Mouse (Mus musculus): Measurements from ENCODE around the gene Sbk2. TPM values are rescaled to one million over a fixed set of nuclear protein-coding genes. Genes with fewer than 3 reads are reported as not detected.

The Sbk2 gene
- polyA plus RNA-seq, 1 experiment from 2014 or later: not detected

DNA sequence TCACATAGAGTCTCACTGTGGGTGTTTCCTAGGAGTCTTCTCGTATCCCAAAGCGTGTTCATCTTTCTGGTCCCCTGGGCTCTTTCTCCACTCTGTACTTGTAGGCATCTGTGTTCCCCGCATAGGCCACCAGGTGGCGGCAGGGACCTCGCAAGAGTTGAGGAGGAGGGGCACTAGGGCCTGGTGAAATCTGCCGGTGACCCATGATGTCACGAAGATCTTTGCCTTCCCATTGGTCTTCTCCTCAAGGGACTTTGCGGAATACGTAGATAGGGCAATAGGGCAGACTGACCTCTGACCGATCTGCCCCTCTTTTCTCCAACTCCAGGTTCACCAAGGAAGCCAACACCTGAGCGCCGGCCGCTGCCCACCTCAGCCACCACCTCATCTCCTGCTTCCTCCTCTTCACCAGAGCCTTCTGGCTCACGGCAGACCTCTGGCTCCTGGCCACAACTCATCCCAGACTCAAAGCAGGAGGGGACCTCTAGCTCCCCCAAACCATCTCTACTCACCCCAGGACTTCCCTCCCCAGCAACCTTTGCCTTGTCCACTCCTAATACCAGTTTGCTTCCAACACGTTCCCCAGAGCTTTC, 20.9 kb downstream of the Sbk2 start:
- no peaks in the 10 kb centered on the region for H3K27me3 ChIP-seq (ENCODE audit: control insufficient read depth, insufficient read depth, low read length)
- H3K4me1 ChIP-seq (replicated peaks; ENCODE audit: control insufficient read depth, insufficient read depth, low read length): no peaks in the 10 kb centered on the region
- 21% methylated on average over 15 of the region's 15 CpGs for WGBS
- peak overlapping the region; percentile 5; the same call in 1 of the 2 replicates for H3K4me3 ChIP-seq (ENCODE audit: low read depth, low read length)
- peak overlapping the region; percentile 29; the same call in 1 of the 2 replicates for H3K4me2 ChIP-seq (ENCODE audit: low read depth, low read length, severe bottlenecking)
- no peak overlapping the region for H3K9ac ChIP-seq (ENCODE audit: low read length)
- H3K36me3 ChIP-seq (ENCODE audit: control insufficient read depth, insufficient read depth, low read length): no peaks in the 10 kb centered on the region
- DNase-seq (ENCODE audit: low spot score) (peak; percentile 94), ATAC-seq (replicated peaks; ENCODE audit: low FRiP score) (peak; percentile 71)
- no peaks in the 10 kb centered on the region for H3K9me3 ChIP-seq (ENCODE audit: control insufficient read depth, low read length)
- no peak overlapping the region for H3K27ac ChIP-seq (ENCODE audit: low read depth, low read length)

DNA sequence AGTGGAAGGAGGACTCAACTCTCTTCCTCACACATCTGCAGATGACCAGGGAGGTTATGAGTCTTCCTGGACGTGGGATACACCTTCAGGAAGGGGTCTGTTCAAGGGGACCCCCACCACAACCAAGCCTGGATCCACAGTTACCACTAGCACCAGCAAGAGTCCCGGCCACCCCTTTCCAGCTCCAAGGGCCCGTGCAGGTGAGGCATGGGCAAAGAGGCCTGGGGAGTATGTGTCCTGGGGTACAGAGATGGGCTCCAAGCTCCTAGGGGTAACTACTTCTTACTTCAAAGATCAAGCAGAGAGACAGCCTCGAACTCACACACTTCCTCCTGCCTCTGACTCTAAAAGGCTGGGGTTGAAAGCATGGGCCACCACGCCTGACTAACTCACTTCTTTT, 21.5 kb downstream of the Sbk2 start:
- Histone ChIP-seq H3K27me3 (ENCODE audit: control insufficient read depth, insufficient read depth, low read length) (no peaks in the 10 kb centered on the region), H3K27ac (ENCODE audit: low read depth, low read length) (no peak overlapping the region), H3K36me3 (ENCODE audit: control insufficient read depth, insufficient read depth, low read length) (no peaks in the 10 kb centered on the region), H3K9ac (ENCODE audit: low read length) (no peak overlapping the region), H3K4me2 (ENCODE audit: low read depth, low read length, severe bottlenecking) (no peak overlapping the region), H3K4me1 (replicated peaks; ENCODE audit: control insufficient read depth, insufficient read depth, low read length) (no peaks in the 10 kb centered on the region), H3K4me3 (ENCODE audit: low read depth, low read length) (no peak overlapping the region), H3K9me3 (ENCODE audit: control insufficient read depth, low read length) (no peaks in the 10 kb centered on the region)
- DNase-seq (ENCODE audit: low spot score) (no peak), ATAC-seq (replicated peaks; ENCODE audit: low FRiP score) (no peak)
- WGBS: 62% methylated on average over 5 of the region's 5 CpGs

DNA sequence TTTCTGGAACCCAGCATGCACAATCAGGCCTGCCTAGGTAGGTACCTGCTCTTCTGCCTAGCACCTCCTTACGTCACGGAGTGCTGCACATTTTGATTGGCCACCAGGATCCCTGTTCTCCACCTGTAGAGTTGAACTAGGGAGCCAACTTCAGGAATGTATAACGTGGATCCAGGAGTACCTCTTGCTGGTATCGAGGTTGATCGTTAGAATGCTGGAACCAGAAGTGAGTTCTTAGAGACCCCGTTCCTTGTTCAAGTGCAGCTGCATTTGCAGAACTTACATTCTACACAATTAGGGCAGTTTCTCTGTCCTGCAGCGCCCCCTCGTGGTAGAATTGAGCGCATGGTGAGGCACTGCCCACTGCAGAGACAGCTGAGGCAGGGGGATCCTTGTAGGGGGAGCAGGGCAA, 24.1 kb downstream of the Sbk2 start:
- no peak overlapping the region for H3K27ac ChIP-seq (ENCODE audit: low read depth, low read length)
- H3K27me3 ChIP-seq (ENCODE audit: control insufficient read depth, insufficient read depth, low read length): no peaks in the 10 kb centered on the region
- 22% methylated on average over 9 of the region's 9 CpGs for WGBS
- ATAC-seq (replicated peaks; ENCODE audit: low FRiP score): peak; percentile 39; the same call in 1 of the 2 replicates
- H3K9ac ChIP-seq (ENCODE audit: low read length): no peak overlapping the region
- peak; percentile 90 for DNase-seq (ENCODE audit: low spot score)
- no peaks in the 10 kb centered on the region for H3K9me3 ChIP-seq (ENCODE audit: control insufficient read depth, low read length)
- H3K4me3 ChIP-seq (ENCODE audit: low read depth, low read length): no peak overlapping the region
- H3K4me2 ChIP-seq (ENCODE audit: low read depth, low read length, severe bottlenecking): no peak overlapping the region
- no peaks in the 10 kb centered on the region for H3K36me3 ChIP-seq (ENCODE audit: control insufficient read depth, insufficient read depth, low read length)
- H3K4me1 ChIP-seq (replicated peaks; ENCODE audit: control insufficient read depth, insufficient read depth, low read length): no peaks in the 10 kb centered on the region

DNA sequence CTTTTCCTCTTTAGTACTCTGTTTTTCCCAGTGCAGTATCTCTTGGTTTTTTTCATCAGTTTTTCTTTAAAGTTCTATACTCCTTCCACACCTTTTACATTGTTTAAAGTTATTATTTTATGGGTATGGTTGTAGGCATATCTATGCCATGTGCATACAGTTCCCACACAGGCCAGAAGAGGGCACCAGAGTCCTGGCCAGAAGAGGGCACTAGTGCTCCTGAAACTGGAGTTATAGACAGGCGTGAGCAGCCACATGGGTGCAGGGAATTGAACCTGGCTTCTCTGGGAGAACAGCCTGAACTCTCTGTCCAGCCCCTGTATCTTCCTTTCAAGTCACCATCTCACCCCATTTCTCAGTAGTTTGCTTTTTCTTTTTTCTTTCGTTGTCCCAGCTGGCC, 25.8 kb downstream of the Sbk2 start:
- no peak overlapping the region for H3K9ac ChIP-seq (ENCODE audit: low read length)
- H3K4me2 ChIP-seq (ENCODE audit: low read depth, low read length, severe bottlenecking): no peak overlapping the region
- no peaks in the 10 kb centered on the region for H3K9me3 ChIP-seq (ENCODE audit: control insufficient read depth, low read length)
- no peaks in the 10 kb centered on the region for H3K4me1 ChIP-seq (replicated peaks; ENCODE audit: control insufficient read depth, insufficient read depth, low read length)
- WGBS: 33% methylated on average over 2 of the region's 2 CpGs
- 0 out of 2 replicates have a peak, but pooled peaks have one; percentile 26 for ATAC-seq (replicated peaks; ENCODE audit: low FRiP score)
- no peaks in the 10 kb centered on the region for H3K27me3 ChIP-seq (ENCODE audit: control insufficient read depth, insufficient read depth, low read length)
- H3K27ac ChIP-seq (ENCODE audit: low read depth, low read length): no peak overlapping the region
- peak; percentile 85 for DNase-seq (ENCODE audit: low spot score)
- no peaks in the 10 kb centered on the region; the same call in 1 of the 2 replicates for H3K36me3 ChIP-seq (ENCODE audit: control insufficient read depth, insufficient read depth, low read length)
- H3K4me3 ChIP-seq (ENCODE audit: low read depth, low read length): no peak overlapping the region

DNA sequence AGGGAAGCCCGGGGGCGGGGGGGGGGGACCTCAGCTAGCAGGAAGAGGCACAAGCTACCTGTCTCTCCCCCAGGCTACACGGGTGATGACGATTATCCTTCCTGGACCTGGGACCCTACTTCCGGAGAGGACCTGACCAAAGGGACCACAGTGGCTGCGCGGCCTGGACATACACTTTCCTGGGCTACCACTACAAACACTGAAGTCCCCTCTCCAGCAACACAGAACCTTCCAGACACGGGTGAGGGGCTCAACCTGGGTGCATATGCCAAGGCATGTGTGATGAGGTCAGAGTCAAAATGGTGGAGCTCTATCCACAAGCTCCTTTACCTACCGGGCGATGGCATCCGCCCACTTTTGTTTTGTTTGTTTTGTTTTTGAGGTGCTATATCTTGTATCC, 26.8 kb downstream of the Sbk2 start:
- H3K4me1 ChIP-seq (replicated peaks; ENCODE audit: control insufficient read depth, insufficient read depth, low read length): no peaks in the 10 kb centered on the region
- WGBS: 79% methylated on average over 11 of the region's 11 CpGs
- H3K36me3 ChIP-seq (ENCODE audit: control insufficient read depth, insufficient read depth, low read length): no peaks in the 10 kb centered on the region; the same call in 1 of the 2 replicates
- H3K27ac ChIP-seq (ENCODE audit: low read depth, low read length): no peak overlapping the region
- H3K9ac ChIP-seq (ENCODE audit: low read length): no peak overlapping the region
- ATAC-seq (replicated peaks; ENCODE audit: low FRiP score) (no peak), DNase-seq (ENCODE audit: low spot score) (no peak)
- no peaks in the 10 kb centered on the region for H3K9me3 ChIP-seq (ENCODE audit: control insufficient read depth, low read length)
- no peaks in the 10 kb centered on the region for H3K27me3 ChIP-seq (ENCODE audit: control insufficient read depth, insufficient read depth, low read length)
- H3K4me3 ChIP-seq (ENCODE audit: low read depth, low read length): no peak overlapping the region
- no peak overlapping the region for H3K4me2 ChIP-seq (ENCODE audit: low read depth, low read length, severe bottlenecking)

DNA sequence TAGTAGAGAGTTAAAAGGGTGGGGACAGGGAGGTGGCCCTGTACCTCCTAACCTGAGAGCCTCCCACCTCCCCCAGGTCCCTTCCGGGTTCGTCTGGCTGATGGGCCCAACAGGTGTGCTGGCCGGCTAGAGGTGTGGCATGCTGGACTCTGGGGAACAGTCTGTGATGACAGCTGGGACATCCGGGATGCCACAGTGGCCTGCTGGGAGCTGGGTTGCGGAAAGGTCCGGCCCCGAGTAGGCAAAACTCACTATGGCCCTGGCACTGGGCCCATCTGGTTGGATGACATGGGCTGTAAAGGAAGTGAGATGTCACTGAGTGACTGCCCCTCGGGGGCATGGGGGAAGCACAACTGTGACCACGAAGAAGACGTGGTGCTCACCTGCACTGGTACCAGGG, 27.4 kb downstream of the Sbk2 start:
- Histone ChIP-seq H3K9ac (ENCODE audit: low read length) (no peak overlapping the region), H3K4me1 (replicated peaks; ENCODE audit: control insufficient read depth, insufficient read depth, low read length) (no peaks in the 10 kb centered on the region), H3K27ac (ENCODE audit: low read depth, low read length) (no peak overlapping the region), H3K9me3 (ENCODE audit: control insufficient read depth, low read length) (no peaks in the 10 kb centered on the region), H3K4me3 (ENCODE audit: low read depth, low read length) (no peak overlapping the region), H3K36me3 (ENCODE audit: control insufficient read depth, insufficient read depth, low read length) (no peaks in the 10 kb centered on the region; the same call in 1 of the 2 replicates), H3K27me3 (ENCODE audit: control insufficient read depth, insufficient read depth, low read length) (no peaks in the 10 kb centered on the region), H3K4me2 (ENCODE audit: low read depth, low read length, severe bottlenecking) (no peak overlapping the region)
- 90% methylated on average over 10 of the region's 10 CpGs for WGBS
- DNase-seq (ENCODE audit: low spot score) (no peak), ATAC-seq (replicated peaks; ENCODE audit: low FRiP score) (no peak)

DNA sequence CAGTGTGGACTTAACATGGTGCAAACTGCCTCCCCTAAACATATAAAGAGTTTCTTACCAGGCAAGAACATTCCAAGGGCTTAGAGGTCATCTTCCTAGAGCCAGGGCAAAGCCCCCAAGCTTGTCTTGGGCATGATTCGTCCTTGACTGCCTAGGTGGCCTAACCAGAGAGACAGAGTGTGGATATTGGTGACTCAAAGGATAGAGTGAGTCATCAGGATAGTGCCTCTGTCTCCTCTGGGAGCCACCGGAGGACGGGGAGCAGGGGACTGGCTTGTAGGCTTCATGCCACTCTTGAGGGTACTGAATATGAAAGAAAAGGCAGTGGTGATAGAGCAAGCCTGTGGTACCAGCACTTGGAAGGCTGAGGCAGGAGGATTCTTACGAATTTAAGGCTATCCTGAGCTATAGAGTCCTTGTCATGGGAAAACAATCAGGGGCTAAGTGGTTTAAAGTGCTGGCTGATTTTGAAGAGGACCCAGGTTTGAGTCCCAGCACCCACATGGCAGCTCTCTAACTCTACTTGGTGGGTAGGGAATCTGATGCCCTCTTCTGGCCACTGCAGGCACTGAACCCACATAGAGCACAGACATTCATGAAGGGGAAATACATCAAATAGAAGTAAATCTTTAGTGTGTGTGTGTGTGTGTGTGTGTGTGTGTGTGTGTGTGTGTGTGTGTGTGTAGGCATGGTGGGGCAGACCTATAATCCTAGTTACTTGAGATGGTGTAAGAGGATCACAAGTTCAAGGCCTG, 29.9 kb downstream of the Sbk2 start:
- no peaks in the 10 kb centered on the region for H3K27me3 ChIP-seq (ENCODE audit: control insufficient read depth, insufficient read depth, low read length)
- WGBS: 87% methylated on average over 4 of the region's 4 CpGs
- H3K9ac ChIP-seq (ENCODE audit: low read length): no peak overlapping the region
- H3K27ac ChIP-seq (ENCODE audit: low read depth, low read length): no peak overlapping the region
- DNase-seq (ENCODE audit: low spot score) (no peak), ATAC-seq (replicated peaks; ENCODE audit: low FRiP score) (no peak)
- H3K4me2 ChIP-seq (ENCODE audit: low read depth, low read length, severe bottlenecking): no peak overlapping the region
- H3K4me3 ChIP-seq (ENCODE audit: low read depth, low read length): no peak overlapping the region
- H3K36me3 ChIP-seq (ENCODE audit: control insufficient read depth, insufficient read depth, low read length): no peaks in the 10 kb centered on the region; the same call in 1 of the 2 replicates
- H3K4me1 ChIP-seq (replicated peaks; ENCODE audit: control insufficient read depth, insufficient read depth, low read length): no peaks in the 10 kb centered on the region
- H3K9me3 ChIP-seq (ENCODE audit: control insufficient read depth, low read length): no peaks in the 10 kb centered on the region

DNA sequence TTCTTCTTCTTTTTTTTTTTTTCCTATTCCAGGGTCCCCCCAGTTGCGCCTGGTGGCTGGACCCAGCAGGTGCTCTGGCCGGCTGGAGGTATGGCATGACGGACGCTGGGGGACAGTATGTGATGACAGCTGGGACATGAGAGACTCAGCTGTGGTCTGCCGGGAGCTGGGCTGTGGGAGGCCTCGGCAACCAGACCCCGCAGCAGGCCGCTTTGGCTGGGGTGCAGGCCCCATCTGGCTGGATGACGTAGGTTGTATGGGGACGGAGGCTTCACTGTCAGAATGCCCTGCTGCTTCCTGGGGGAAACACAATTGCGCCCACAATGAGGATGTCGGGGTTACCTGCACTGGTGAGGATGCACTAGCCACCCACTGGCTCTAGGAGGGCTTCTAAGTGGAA, 31.1 kb downstream of the Sbk2 start:
- H3K9me3 ChIP-seq (ENCODE audit: control insufficient read depth, low read length): no peaks in the 10 kb centered on the region
- no peak for ATAC-seq (replicated peaks; ENCODE audit: low FRiP score)
- H3K36me3 ChIP-seq (ENCODE audit: control insufficient read depth, insufficient read depth, low read length): no peaks in the 10 kb centered on the region; the same call in 1 of the 2 replicates
- DNase-seq (ENCODE audit: low spot score): no peak
- 85% methylated on average over 12 of the region's 12 CpGs for WGBS
- H3K4me1 ChIP-seq (replicated peaks; ENCODE audit: control insufficient read depth, insufficient read depth, low read length): no peaks in the 10 kb centered on the region
- no peak overlapping the region for H3K4me3 ChIP-seq (ENCODE audit: low read depth, low read length)
- no peak overlapping the region for H3K4me2 ChIP-seq (ENCODE audit: low read depth, low read length, severe bottlenecking)
- no peak overlapping the region for H3K27ac ChIP-seq (ENCODE audit: low read depth, low read length)
- no peak overlapping the region for H3K9ac ChIP-seq (ENCODE audit: low read length)
- H3K27me3 ChIP-seq (ENCODE audit: control insufficient read depth, insufficient read depth, low read length): no peaks in the 10 kb centered on the region

Data from forebrain, embryonic 11.5 days (tissue).